Mouse (Mus musculus) embryo, embryonic 10.5 days (tissue): ENCODE results near the gene Adra2b.

ENCODE experiments used
- DNase-seq: peaks from one replicate; pipeline ENCODE4 v3.0.0-alpha.2; 2015; ENCODE audit warnings: low spot score

Gene Adra2b

DNA sequence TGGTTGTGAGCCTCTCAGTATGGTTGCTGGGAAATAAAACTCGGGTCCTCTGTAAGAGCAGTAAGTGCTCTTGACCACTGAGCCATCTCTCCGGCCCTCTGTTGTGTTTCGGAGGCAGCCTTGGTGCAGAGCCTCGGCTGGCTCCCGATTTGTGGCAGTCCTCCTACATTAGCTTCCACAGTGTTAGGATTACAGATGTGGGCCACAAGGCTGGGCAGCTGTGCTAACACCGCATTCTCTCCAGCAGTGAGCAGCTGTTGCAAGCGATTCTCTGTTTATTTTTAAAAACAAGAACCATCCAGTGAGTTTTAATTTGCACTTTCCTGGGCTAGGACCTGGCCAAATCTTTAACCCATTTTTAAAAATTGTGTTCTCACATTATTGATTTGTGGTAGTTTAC, 20.9 kb downstream of the Adra2b start:
- DNase-seq, result no peak

- no peak for DNase-seq
These were observed 24.5 kb downstream of the Adra2b start for GRCm38 (mm10) chr2:127387521-127387920.

DNA sequence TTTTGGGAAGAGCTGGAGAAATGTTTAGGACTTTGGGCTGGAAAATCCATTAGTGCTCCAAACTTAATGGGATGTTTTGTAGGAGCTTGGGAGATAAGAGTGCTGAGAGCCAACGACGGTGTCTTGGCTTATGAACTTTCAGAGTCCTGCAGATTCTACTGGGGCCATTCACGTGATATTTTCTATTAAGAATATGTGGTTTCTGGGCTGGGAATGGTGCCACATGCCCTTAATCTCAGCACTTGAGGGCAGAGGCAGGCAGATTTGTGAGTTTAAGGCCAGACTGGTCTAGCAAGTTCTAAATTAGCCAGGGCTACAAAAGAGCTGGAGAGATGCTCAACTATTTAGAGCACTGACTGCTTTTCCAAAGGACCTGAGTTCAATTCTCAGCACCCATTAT, 27.3 kb downstream of the Adra2b start:
- DNase-seq, result no peak

- DNase-seq, result no peak
These were observed 27.8 kb downstream of the Adra2b start for GRCm38 (mm10) chr2:127390846-127391245.

DNA sequence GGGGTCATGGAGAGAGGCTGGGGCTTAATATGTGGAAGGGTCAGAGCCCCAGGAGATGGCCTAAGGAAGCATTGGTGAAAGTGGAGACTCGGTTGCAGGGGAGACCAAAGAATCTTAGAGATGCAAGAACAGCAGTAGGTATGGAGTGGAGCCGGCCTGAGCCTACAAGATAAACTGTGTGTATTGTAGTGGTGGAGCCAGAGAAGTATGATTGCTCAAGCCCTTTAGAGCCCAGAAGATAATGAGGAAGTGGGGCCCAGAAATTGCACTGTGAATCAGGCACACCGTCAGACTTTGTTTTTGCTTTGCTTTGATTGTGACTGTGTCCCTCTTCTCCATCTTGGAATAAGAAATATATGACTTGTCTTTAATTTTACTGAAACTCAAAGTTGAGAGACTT, 28.3 kb downstream of the Adra2b start:
- DNase-seq, result no peak

DNA sequence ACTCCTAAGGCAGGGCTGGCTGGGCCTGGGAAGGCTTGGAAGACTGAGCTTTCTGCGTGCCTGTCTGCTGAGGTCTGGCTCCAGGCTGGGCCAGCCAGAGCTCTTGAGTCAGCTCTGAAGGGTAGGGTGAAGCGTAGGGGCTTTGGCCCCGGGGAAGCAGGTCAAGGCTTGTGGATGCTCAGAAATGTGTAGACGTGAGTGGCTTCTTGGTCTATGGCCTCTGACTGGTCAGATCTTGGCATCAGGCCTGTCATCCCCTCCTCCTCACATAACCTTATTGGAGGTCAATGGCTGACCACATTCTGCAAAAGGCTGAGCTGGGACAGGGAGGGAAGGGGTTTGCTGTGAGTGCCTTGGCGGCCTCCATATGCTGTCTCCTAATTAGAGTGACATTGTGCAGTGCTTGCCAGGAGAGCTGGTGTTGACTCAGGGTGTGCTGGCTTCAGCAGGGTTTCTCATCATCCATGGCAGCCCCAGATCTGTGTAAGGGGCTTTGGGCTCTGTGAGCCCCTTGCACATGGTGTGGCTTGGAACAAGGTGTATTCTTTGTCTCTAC, 31.7 kb downstream of the Adra2b start:
- DNase-seq, result no peak

- no peak for DNase-seq
These were observed 35.7 kb downstream of the Adra2b start for GRCm38 (mm10) chr2:127398738-127399137.

DNA sequence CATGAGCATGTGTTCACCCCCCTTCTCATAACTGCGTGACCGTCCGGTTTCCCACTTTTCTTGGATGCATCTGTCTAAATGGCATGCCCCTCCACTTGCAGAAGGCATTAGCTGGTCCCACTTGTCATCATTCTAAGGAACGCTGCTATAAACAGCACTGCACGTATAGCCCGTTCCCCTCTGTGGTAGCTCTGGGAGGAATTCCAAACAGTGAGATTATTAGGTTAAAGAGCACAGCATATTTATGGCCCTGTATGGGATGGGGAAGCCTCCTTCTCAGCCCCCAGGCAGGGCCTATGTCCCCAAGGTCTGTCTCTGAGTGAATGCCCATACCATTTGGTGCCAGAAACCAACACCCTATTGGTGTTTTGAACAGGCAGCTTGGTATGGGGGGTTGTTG, 48.1 kb downstream of the Adra2b start:
- DNase-seq, result no peak

- no peak for DNase-seq
These were observed 52.8 kb downstream of the Adra2b start for GRCm38 (mm10) chr2:127415806-127416205.

GRCm38 (mm10) chr2:127416706-127417105, 53.7 kb downstream of the Adra2b start:
- DNase-seq, result no peak
